Mouse (Mus musculus) limb, embryonic 15.5 days (tissue): ENCODE results near the gene Cdh22. TPM values are rescaled to one million over a fixed set of nuclear protein-coding genes. Genes with fewer than 3 reads are reported as not detected.

Source experiments
- ATAC-seq: fragments of 200-750 bp; cut with Nextera tagmentation; 2 replicates; pipeline ENCODE4 v1.8.0; 2017; ENCODE audit warnings: low read depth, moderate TSS enrichment; ENCODE audit not compliant: insufficient number of reproducible peaks, low FRiP score, low TSS enrichment
- H3K27ac ChIP-seq: fragments of 300-500 bp; sonication (generic); 2 replicates; pipeline ENCODE4 v1.5.1; 2015; ENCODE audit warnings: moderate library complexity, mild to moderate bottlenecking, inconsistent platforms
- H3K27me3 ChIP-seq: fragments of 300-500 bp; sonication (generic); 2 replicates; pipeline ENCODE4 v1.6.1; 2015; ENCODE audit warnings: inconsistent platforms
- H3K36me3 ChIP-seq: fragments of 300-500 bp; sonication (generic); 2 replicates; pipeline ENCODE4 v1.6.1; 2015; ENCODE audit warnings: inconsistent platforms
- H3K4me1 ChIP-seq: fragments of 300-500 bp; sonication (generic); 2 replicates; pipeline ENCODE4 v1.6.1; 2015; ENCODE audit warnings: inconsistent platforms
- H3K4me2 ChIP-seq: fragments of 300-500 bp; sonication (generic); 2 replicates; pipeline ENCODE4 v1.6.1; 2015; ENCODE audit warnings: mild to moderate bottlenecking, inconsistent platforms
- H3K4me3 ChIP-seq: fragments of 300-500 bp; sonication (generic); 2 replicates; pipeline ENCODE4 v1.5.1; 2015; ENCODE audit warnings: mild to moderate bottlenecking, inconsistent platforms
- H3K9ac ChIP-seq: fragments of 300-500 bp; sonication (generic); 2 replicates; pipeline ENCODE4 v1.6.1; 2015; ENCODE audit warnings: inconsistent platforms
- H3K9me3 ChIP-seq: fragments of 300-500 bp; sonication (generic); 2 replicates; pipeline ENCODE4 v1.6.1; 2016; ENCODE audit warnings: inconsistent platforms
- WGBS: fragments of 180-500 bp; shearing (Covaris S2); methylation state at CpG from one replicate; pipeline ENCODE4 v1.1.7; 2015; 5-methylcytosine and 5-hydroxymethylcytosine counted together
- polyA plus RNA-seq: library from polyadenylated mRNA; unstranded; fragments of >200 nt; fragmentation: Nextera tagmentation; extraction: Ambion mirVana; gene quantifications from 2 replicates; pipeline ENCODE4 v1.2.1, GENCODE M21; 2015

Cdh22 gene
- polyA plus RNA-seq, 1 experiment from 2014 or later: 0.19 TPM

- H3K27ac ChIP-seq: no peak overlapping the region
- WGBS: 16% methylated on average over 9 of the region's 9 CpGs
- no peak overlapping the region for H3K4me3 ChIP-seq
- no peak for ATAC-seq
- H3K9ac ChIP-seq: no peak overlapping the region
- no peaks in the 10 kb centered on the region for H3K9me3 ChIP-seq
- H3K4me2 ChIP-seq: no peak overlapping the region
- no peaks in the 10 kb centered on the region for H3K36me3 ChIP-seq
- peaks cover 77% of the 10 kb centered on the region for H3K27me3 ChIP-seq
- H3K4me1 ChIP-seq: 0 out of 2 replicates have a peak, but pooled peaks cover 4% of the 10 kb centered on the region
These were observed 12.7 kb downstream of the Cdh22 start for GRCm38 (mm10) chr2:165221952-165222351.

GRCm38 (mm10) chr2:165220347-165220945 lies 14.2 kb downstream of the Cdh22 start:
- peaks cover 8% of the 10 kb centered on the region for H3K4me1 ChIP-seq
- H3K27ac ChIP-seq: no peak overlapping the region
- H3K27me3 ChIP-seq: peaks cover 80% of the 10 kb centered on the region
- H3K4me2 ChIP-seq: no peak overlapping the region
- no peaks in the 10 kb centered on the region for H3K9me3 ChIP-seq
- H3K9ac ChIP-seq: no peak overlapping the region
- ATAC-seq: no peak
- no peak overlapping the region for H3K4me3 ChIP-seq
- H3K36me3 ChIP-seq: no peaks in the 10 kb centered on the region
- 48% methylated on average over 8 of the region's 8 CpGs for WGBS

GRCm38 (mm10) chr2:165218954-165219353 lies 15.7 kb downstream of the Cdh22 start:
- peaks cover 83% of the 10 kb centered on the region for H3K27me3 ChIP-seq
- H3K27ac ChIP-seq: no peak overlapping the region
- 75% methylated on average over 8 of the region's 8 CpGs for WGBS
- no peak for ATAC-seq
- H3K4me2 ChIP-seq: no peak overlapping the region
- no peak overlapping the region for H3K9ac ChIP-seq
- no peaks in the 10 kb centered on the region for H3K36me3 ChIP-seq
- H3K4me3 ChIP-seq: no peak overlapping the region
- peaks cover 12% of the 10 kb centered on the region for H3K4me1 ChIP-seq
- H3K9me3 ChIP-seq: no peaks in the 10 kb centered on the region

- H3K36me3 ChIP-seq: no peaks in the 10 kb centered on the region
- WGBS: 87% methylated on average over 16 of the region's 16 CpGs
- H3K27me3 ChIP-seq: peaks cover 83% of the 10 kb centered on the region
- H3K9me3 ChIP-seq: no peaks in the 10 kb centered on the region
- no peak overlapping the region for H3K4me3 ChIP-seq
- peaks cover 10% of the 10 kb centered on the region for H3K4me1 ChIP-seq
- ATAC-seq: no peak
- no peak overlapping the region for H3K27ac ChIP-seq
- no peak overlapping the region for H3K9ac ChIP-seq
- H3K4me2 ChIP-seq: no peak overlapping the region
These were observed 17.1 kb downstream of the Cdh22 start for GRCm38 (mm10) chr2:165217361-165218149.

- ATAC-seq: no peak
- Histone ChIP-seq H3K4me3 (peak overlapping the region; percentile 23), H3K4me2 (peak overlapping the region; percentile 39), H3K36me3 (no peaks in the 10 kb centered on the region), H3K4me1 (peaks cover 18% of the 10 kb centered on the region), H3K27me3 (peaks cover 83% of the 10 kb centered on the region), H3K9ac (no peak overlapping the region), H3K27ac (no peak overlapping the region), H3K9me3 (no peaks in the 10 kb centered on the region)
- WGBS: 3% methylated on average over 39 of the region's 39 CpGs
These were observed 19.3 kb downstream of the Cdh22 start for GRCm38 (mm10) chr2:165215103-165215951.

- H3K4me1 ChIP-seq: peaks cover 18% of the 10 kb centered on the region
These were observed 23.1 kb downstream of the Cdh22 start for GRCm38 (mm10) chr2:165211426-165212079.

GRCm38 (mm10) chr2:165210948-165211347 lies 23.7 kb downstream of the Cdh22 start:
- H3K9me3 ChIP-seq: no peaks in the 10 kb centered on the region
- H3K4me2 ChIP-seq: no peak overlapping the region
- H3K4me1 ChIP-seq: peaks cover 18% of the 10 kb centered on the region
- no peak overlapping the region for H3K27ac ChIP-seq
- no peaks in the 10 kb centered on the region for H3K36me3 ChIP-seq
- H3K9ac ChIP-seq: no peak overlapping the region
- peaks cover 75% of the 10 kb centered on the region for H3K27me3 ChIP-seq
- no peak overlapping the region for H3K4me3 ChIP-seq
- no peak for ATAC-seq
- under 1% methylated on average over 15 of the region's 15 CpGs for WGBS

More at GRCm38 (mm10) chr2:165211426-165212079, 23.1 kb downstream of the Cdh22 start:
- Histone ChIP-seq H3K9me3 (no peaks in the 10 kb centered on the region), H3K4me3 (no peak overlapping the region), H3K4me2 (no peak overlapping the region), H3K27me3 (peaks cover 81% of the 10 kb centered on the region), H3K9ac (no peak overlapping the region), H3K36me3 (no peaks in the 10 kb centered on the region), H3K27ac (no peak overlapping the region)
- ATAC-seq: no peak
- WGBS: under 1% methylated on average over 20 of the region's 20 CpGs

- 70% methylated on average over 11 of the region's 11 CpGs for WGBS
- ATAC-seq: no peak
- Histone ChIP-seq H3K27ac (no peak overlapping the region), H3K4me3 (no peak overlapping the region), H3K4me2 (no peak overlapping the region), H3K4me1 (peaks cover 12% of the 10 kb centered on the region), H3K27me3 (peaks cover 43% of the 10 kb centered on the region), H3K9me3 (no peaks in the 10 kb centered on the region), H3K36me3 (no peaks in the 10 kb centered on the region), H3K9ac (no peak overlapping the region)
These were observed 27.0 kb downstream of the Cdh22 start for GRCm38 (mm10) chr2:165207689-165208088.

- 81% methylated on average over 4 of the region's 4 CpGs for WGBS
- Histone ChIP-seq H3K36me3 (no peaks in the 10 kb centered on the region), H3K4me3 (no peak overlapping the region), H3K27ac (no peak overlapping the region), H3K27me3 (peaks cover 39% of the 10 kb centered on the region), H3K9ac (no peak overlapping the region), H3K9me3 (no peaks in the 10 kb centered on the region), H3K4me1 (peaks cover 18% of the 10 kb centered on the region), H3K4me2 (no peak overlapping the region)
- no peak for ATAC-seq
These were observed 27.6 kb downstream of the Cdh22 start for GRCm38 (mm10) chr2:165207086-165207485.

GRCm38 (mm10) chr2:165205486-165205885 lies 29.2 kb downstream of the Cdh22 start:
- ATAC-seq: no peak
- H3K9me3 ChIP-seq: no peaks in the 10 kb centered on the region
- H3K9ac ChIP-seq: no peak overlapping the region
- peaks cover 17% of the 10 kb centered on the region for H3K4me1 ChIP-seq
- no peak overlapping the region for H3K4me2 ChIP-seq
- H3K36me3 ChIP-seq: no peaks in the 10 kb centered on the region
- H3K4me3 ChIP-seq: no peak overlapping the region
- WGBS: 69% methylated on average over 6 of the region's 6 CpGs
- H3K27ac ChIP-seq: no peak overlapping the region
- peaks cover 29% of the 10 kb centered on the region for H3K27me3 ChIP-seq

GRCm38 (mm10) chr2:165204931-165205330 lies 29.7 kb downstream of the Cdh22 start:
- no peak overlapping the region for H3K4me3 ChIP-seq
- no peak overlapping the region for H3K4me2 ChIP-seq
- no peak overlapping the region for H3K27ac ChIP-seq
- peaks cover 17% of the 10 kb centered on the region for H3K4me1 ChIP-seq
- H3K9me3 ChIP-seq: no peaks in the 10 kb centered on the region
- ATAC-seq: no peak
- H3K36me3 ChIP-seq: no peaks in the 10 kb centered on the region
- no peak overlapping the region for H3K9ac ChIP-seq
- WGBS: 29% methylated on average over 7 of the region's 7 CpGs
- peaks cover 30% of the 10 kb centered on the region for H3K27me3 ChIP-seq
